Mouse (Mus musculus) bone marrow, adult 2 months (tissue): Measurements from ENCODE around the gene Rffl.

Source experiments
- CTCF ChIP-seq: fragments of 200-500 bp; IDR thresholded peaks from 2 replicates; pipeline ENCODE4 v1.5.1; 2011; ENCODE audit warnings: low read length, control low read depth; ENCODE audit not compliant: control insufficient read depth, insufficient read depth
- POLR2A ChIP-seq: fragments of 200-500 bp; IDR thresholded peaks from 2 replicates; pipeline ENCODE4 v1.6.1; 2011; ENCODE audit warnings: low read depth, mild to moderate bottlenecking, control low read depth, low read length, borderline replicate concordance; ENCODE audit not compliant: control insufficient read depth

DNA sequence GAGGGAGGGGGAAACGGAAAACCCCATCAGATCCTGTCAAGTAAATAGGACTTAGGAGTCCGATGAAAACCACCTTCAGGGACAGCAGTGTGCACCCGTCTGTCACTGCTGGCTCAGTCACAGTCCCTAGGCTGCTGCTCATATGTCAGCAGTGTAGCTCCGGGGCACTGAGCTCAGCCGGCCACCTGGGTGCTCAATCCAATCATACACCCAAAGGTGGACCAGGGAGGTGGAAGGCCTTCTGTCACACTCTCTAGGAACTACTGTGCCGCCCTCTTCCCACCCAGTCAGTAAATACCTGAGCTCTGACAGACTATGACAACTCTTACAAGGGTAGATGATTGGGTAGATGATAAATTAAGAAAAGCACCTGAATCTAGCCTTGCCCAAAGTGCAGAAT, 10.3 kb downstream of the Rffl start:
- TF ChIP-seq CTCF: no peak
- TF ChIP-seq POLR2A: no peak
